Mouse (Mus musculus): ENCODE results near the gene Flot1.

Gene Flot1

DNA sequence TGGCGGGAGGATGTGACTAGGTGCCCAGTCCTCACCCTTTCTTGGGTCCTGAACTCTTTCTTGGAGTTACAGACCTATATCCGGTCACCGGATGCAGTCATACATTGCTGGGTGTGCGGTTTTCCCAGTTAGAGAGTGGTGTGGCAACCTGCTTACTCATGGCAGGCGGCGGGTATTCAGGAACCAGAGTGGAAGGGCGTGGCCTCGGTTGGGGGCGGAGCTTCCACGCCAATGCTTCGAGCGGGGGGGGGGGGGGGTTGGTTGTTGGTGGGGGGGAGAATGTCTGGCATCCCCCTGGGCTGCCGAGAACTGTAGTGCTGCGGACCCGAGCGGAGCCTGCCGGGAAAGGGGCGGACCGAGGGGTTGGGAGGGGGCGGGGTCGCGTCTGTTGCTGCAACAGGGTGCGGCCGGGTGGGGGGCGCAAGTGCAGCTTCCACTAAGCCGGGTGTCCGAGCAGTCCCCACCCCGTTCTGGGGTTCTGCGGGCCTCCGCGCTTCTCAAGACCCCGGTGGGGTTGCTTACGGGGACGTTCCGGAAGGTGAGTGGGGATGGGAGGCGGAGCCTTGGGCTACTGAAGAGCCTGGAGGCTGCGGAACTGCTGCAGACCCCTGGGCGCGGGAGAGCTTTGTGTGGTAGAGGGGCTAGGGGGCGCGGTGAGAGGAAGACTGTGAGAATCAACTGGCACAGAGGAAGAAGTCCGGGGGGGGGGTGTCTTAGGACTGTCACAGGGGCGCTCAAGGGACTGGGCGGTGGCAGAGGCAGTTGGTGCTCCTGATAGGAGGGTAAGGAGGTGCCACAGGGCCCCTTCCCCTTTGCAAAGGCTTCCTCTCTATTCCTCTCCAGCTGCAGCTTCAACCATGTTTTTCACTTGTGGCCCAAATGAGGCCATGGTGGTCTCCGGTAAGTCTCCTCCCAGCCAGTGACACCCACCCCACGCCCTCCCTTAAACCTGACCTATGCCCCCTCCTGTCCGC lies at the start of gene Flot1:
Gene Flot1 (plus strand): TSS at position 267 of the 974 bp plus-strand sequence.
- in situ Hi-C loops (cut with MboI, MseI), result no loop called here

DNA sequence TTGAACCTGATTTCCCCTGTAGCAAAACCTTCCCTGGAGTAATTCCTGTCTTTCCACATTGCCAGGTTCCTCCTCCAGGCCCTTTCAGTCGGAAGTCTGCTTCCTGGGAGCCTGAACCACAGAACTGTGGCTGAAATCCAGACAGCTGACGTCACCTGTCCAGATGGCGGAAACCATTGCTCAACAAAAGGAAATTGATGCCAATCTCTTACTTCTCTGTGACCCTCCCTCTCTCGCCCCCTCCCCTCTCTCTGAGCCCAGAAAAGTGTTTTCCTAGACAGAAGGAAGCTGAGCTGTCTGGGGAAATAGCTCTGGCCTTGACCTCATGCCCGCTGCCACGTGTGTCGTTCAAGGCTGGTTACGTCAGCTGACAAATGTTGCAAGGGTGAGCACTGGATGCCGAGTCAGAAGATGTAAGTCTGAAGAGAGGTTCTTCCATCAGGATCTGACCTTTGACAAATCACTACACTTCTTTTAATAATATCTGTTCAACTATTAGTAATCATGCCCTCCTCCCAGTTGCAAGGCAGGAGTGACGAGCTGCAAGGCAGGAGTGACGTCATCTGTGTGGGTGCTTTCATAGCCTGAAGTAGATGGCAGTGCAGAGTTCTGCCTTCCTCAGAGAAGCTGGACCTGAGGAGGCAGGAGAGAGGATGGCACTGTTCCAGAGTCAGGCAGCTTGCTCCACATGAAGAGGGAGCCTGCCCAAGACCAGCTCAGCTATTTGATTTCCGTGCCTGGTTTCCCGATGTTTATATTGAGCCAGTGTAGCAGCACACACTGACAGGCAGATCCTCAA lies 46.0 kb upstream of the Flot1 start:
- in situ Hi-C loops (cut with MboI, MseI), result no loop called here

DNA sequence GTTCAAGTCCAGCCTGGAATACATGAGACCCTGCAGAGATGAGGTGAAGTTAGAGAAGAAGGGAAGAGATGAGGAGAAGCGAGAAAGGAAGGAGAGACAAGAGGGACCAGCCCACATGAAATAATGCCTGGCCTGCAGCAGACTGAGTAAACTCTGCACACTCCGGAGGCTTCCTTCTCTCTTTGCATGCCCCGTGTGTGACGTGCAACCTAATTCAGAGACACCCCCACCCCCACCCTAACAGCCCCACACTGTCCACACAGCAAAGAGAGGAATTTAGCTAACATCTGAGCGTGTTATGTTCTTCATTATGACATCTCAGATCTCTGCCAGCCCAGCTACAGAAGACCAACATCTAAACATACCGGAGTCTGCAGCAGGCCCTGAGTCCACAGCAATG lies 44.1 kb upstream of the Flot1 start:
- in situ Hi-C loops (cut with MboI, MseI), result no loop called here

DNA sequence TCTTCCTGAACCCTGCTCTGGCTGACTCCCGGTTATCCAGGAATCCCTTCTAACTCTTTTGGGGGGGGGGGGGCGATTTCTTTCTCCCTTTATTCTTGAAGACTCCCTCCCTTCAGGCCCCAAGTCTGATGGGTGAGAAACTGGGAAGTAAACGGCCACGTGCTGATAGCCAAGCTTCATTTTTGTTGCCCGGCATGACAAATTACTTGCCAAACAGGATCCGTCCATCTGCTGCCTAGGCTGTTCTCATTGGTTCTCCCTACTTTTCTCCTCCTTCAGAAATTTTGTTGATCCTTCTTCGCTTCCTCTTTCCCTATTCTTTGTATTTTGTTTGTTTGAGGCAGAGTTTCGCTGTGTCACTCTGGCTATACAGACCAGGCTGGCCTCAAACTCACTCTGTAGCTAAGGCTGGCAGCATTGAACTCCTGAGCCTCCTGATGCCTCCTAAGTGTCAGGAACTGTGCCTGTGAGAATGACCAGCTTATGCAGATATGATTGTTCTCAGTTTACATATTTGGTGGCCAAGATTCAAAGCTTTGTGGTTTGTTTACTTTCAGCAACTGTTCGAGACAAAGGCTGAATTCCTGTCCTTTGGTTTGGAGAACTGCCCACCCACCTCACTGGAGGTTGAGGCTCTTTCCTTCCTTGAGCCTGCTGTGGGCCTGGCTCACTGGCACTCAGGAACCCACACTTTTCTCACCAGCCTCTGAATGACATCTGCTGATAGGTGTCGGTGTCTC lies 43.4 kb upstream of the Flot1 start:
- in situ Hi-C loops (cut with MboI, MseI), result no loop called here

DNA sequence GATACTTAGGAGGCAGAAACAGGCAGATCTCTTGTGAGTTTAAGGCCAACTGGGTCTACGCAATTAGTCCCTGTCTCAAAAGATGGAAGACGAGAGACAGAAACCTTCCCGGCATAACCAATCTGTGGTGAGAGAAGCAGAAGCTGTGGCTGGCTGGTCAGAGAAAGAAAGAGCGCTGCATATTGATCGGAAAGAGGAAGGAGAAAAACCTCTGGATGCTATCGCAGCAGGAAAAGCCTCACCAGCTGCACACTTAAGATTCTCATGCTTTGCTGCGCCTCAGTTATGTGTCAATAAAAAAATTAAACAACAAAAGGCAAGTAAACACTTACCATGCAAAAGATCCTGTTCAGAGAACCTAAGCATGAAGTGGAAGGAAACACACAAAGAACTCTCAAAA lies 42.7 kb upstream of the Flot1 start:
- in situ Hi-C loops (cut with MboI, MseI), result no loop called here

DNA sequence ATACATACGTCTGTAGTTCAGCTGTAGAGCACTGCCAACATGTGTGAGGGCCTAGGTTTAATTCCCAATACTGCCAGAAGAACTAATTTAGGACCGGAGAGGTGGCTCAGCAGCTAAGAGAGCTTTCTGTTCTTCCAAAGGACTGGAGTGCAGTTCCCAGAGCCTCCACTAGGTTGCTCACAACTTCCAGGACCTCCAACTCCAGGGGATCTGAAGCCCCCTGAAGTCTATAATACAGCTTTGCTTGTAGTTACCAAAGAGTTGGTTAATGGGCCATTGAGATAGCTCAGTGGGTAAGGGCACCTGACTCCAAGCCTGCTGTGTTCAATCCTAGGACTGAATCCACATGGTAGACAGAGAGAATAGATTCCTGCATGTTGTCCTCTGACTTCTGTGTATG lies 40.6 kb upstream of the Flot1 start:
- in situ Hi-C loops (cut with MboI, MseI), result no loop called here

DNA sequence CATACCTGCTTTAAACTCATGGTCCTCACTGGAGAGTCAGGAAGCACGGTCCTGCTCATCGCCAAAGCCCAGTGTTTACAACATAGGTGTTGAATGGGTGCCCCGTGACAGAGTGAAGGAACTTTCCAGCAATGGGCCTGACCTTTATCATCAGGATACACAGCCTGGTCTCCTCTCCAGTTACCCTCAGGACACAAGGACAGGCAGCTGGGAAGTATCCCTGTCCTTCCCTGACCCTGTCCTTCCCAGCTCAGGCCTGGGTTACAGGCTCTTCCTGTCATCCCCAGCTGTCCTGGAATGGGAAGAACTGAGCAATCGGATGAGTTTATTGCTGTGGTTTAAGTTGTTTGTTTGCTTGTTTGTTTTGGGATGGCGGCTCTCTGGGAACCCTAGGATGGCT lies 40.1 kb upstream of the Flot1 start:
- in situ Hi-C loops (cut with MboI, MseI), result no loop called here

DNA sequence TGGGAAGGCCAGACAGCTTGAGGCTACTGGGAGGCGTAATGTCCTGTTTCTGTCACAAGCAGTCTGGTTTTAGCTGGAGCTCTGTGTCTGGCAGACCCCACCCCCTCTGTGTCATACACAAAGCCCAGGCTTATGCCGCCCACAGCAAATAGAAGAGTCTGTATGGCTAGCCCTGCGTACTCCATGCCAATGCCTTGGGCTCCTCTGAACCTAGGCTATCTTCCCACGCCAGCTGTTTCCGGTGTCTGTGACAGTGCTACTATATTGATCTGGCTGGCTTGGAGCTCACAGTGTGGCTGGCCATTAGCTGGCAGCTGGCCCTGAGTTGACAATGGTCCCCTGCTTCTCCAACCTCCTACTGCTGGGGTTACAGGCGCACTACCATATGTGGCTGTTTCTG lies 39.1 kb upstream of the Flot1 start:
- in situ Hi-C loops (cut with MboI, MseI), result no loop called here

DNA sequence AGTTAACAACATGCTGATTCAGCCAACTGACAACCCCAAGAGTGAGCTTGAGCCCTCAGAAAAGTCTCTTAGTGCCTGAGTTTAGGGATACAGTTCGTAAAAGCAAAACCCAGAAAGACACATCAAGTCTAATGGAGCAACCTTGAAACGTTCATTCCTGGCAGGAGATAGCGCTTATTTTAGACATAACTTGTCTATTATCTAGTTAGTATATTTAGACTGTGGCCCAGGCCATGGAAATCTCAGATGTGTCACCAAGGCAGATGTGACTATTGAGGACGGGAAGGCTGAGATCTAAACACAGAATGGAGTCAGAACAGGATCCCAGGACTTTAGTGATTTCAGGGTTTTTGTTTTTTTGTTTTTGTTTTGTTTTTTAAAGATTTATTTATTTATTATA lies 37.9 kb upstream of the Flot1 start:
- in situ Hi-C loops (cut with MboI, MseI), result no loop called here

DNA sequence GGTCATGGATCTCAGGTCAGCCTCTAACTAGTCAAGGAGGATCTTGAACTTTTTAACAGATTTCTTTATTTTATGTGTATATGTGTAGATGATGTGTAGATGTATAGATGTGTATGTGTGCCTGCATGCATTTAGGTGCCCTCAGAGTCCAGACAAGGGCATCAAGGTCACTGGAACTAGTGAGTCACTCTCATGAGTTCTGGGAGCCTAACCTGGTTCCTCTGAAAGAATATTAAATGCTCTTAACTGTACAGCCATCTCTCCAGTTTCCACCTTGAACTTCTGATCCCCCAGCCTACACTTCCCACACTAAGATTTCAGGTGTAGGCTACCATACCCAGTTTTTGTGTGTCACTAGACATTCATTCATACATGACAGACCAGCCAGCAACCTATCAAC lies 35.5 kb upstream of the Flot1 start:
- in situ Hi-C loops (cut with MboI, MseI), result no loop called here

DNA sequence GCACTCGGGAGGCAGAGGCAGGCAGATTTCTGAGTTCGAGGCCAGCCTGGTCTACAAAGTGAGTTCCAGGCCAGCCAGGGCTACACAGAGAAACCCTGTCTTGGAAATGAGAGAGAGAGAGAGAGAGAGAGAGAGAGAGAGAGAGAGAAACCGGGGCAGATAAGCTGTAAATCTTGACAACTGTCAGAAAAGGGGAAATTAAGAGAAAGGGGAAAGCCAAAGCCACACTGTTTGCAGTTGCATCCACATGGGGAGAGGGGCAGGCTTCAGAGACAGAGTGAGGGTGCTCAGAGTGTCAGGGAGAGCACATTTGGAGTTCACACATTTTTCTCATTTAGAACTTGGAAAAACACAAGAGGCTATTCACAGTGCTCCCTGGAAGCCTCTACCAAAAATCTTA lies 35.0 kb upstream of the Flot1 start:
- in situ Hi-C loops (cut with MboI, MseI), result no loop called here

DNA sequence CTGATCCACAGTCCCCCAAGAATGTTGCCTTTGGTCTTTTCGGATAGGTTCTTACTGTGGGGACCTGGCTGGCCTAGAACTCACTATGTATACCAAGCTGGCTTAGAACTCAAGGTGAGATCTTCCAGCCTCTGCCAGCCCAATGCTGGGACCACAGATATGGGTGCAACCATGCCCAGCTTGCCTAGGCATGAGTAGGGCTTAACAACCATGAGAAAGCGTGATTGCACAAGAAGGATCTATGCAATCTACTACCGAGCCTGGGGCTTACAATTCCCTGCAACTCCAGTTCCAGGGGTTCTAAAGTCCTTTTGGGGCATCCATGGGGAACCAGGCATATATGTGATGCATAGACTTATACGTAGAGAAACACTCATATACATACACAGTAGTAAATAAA lies 32.1 kb upstream of the Flot1 start:
- in situ Hi-C loops (cut with MboI, MseI), result no loop called here

DNA sequence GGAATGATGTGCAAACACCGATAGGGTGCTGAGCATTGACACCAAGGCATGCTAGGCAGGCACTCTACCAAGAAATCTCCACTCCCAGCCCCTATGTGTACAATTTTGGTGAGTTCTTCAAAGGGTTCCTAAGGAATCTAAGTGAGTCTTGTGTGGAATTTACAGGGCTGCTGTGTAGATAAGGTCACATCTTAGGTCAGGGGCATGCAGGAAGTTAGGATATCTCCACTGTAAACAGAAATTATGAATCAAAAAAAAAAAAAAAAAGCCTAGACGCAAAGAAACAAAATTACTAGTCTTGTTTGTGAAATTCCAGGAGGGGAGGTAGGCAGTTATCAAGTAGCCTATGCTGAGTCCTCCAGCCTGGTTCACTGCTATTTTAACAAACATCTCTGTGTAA lies 30.2 kb upstream of the Flot1 start:
- in situ Hi-C loops (cut with MboI, MseI), result no loop called here

DNA sequence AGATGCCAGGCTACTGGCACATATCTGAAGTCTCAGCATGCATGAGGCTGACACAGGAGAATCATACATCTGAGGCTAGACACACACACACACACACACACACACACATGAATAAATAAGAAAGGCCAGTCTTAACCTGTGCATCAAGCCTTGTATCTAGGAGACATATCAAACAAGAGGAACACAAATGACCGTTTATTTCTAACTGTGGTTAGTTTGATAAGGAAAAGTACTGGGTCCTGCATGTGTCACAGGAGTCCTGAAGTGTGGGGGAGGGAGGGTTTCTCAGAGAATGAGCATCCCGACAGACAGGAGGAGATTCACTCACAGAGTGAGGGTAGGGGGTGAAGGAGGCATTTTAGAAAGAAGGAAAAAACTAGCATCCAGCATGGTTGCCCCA lies 27.9 kb upstream of the Flot1 start:
- in situ Hi-C loops (cut with MboI, MseI), result no loop called here

DNA sequence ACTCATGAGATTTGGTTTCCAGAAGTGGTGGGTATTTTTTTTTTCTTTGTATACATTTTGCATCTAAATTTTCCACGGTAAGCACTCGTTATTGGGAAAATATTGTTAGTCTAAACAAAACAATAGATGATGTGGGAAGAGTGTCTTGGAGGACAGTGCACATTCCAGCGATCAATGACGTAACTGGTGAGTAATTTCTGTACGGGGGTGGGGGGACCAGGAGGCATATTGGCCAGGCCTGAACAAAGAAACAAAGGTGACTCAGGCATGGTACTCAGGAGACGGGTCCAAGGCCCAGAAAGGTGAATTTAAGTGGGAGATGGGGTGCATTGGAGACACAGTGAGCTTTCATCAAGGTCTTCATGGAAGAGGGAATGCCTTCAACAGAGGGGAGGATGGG lies 27.4 kb upstream of the Flot1 start:
- in situ Hi-C loops (cut with MboI, MseI), result no loop called here

DNA sequence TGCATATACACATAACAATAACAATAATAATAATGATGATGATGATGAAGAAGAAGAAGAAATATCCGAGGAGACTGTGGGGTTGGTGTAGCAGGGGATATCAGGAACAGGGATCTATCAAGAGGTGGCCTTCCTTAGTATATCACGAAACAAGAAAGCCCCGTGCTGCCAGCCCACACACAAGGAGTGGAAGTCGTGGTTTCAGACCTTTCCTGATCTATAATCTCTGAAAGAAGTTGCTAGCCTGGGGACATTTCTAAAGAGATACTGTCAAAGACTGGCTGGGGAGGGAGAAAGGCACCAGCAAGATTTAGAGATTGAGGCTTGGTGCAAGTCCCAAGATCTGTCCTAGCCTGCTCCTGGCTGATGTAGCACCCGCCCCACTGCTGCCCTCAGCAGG lies 26.2 kb upstream of the Flot1 start:
- in situ Hi-C loops (cut with MboI, MseI), result no loop called here

DNA sequence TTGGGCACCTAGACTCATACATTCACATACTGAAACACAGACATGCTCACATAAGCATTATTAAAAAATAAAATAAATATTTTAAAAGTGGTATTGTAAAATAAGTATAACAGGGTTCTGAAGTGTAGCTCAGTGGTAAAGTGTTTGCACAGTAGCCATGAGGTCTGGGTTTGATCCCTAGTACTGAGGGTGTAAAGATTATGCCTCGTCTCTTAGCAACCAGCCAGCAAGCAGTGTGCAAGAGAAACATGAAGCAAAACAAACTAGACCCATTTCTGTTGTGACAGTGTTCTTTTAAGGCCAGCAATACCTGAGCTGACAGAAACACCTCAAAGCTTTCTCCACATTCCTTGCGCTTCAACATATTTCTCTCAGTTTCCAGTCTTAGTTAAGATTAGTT lies 22.1 kb upstream of the Flot1 start:
- in situ Hi-C loops (cut with MboI, MseI), result no loop called here

DNA sequence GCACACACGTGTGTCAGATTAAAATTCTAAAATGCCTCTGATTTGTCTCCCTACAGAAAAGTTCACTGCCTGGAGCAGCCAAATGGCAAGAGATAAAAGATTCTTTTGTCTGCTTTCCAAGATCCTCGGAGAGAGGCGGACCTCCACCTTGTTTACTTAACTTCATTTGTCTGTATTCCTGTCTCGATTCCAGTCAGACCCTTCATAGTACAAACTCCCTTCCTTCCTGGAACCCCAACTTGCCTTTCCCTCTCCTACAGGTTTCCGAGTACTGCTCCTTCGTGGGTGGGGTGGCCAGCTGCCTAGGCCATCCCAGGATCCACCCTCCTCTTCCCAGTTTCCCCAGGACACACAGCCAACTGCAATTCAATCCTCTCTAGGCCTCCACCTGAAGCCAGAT lies 20.0 kb upstream of the Flot1 start:
- in situ Hi-C loops (cut with MboI, MseI), result no loop called here

DNA sequence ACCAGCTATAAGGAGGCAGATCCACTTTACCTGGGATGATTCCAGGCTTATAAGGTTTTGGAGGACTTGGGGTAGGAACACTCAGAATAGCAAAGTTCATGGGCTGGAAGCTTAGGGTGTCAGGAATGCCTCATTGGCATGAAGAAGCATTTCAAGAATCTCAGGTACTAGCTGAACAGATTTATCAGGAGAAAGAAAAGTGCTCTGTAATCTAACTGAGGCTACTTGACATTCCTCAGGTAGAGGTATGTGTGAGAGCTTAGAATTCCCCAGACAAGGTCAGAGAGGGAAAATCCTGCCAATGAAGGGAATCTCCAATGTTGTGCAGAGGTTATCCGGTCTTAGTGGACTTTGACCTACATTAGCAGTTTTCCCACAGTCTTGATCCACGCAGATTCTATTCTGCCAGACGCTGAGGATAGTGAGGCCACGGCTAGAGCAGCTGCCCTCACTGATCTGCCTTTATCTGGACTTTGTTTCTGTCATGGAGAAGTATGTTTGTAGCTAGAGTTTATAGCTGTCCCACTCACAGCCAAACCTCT lies 19.1 kb upstream of the Flot1 start:
- in situ Hi-C loops (cut with MboI, MseI), result no loop called here

DNA sequence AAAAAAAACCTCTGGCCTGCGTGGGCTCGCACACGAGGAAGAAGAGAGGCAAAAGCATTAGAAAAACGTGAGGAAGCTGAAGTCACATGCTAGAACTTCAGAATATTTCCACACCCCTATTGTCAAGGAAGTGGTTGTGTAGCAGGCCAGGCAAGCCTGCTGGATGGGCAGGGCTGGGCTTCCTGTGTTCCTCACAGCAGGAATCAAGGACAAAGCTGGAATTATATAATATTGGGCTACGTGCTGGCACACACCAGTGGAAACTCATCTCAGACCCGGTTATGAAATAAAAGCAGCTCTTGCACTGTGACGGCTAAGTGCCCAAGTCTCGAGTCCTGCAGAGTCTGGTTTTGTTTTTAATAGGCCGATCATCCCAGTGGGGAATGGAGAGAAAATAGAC lies 15.0 kb upstream of the Flot1 start:
- in situ Hi-C loops (cut with MboI, MseI), result no loop called here

DNA sequence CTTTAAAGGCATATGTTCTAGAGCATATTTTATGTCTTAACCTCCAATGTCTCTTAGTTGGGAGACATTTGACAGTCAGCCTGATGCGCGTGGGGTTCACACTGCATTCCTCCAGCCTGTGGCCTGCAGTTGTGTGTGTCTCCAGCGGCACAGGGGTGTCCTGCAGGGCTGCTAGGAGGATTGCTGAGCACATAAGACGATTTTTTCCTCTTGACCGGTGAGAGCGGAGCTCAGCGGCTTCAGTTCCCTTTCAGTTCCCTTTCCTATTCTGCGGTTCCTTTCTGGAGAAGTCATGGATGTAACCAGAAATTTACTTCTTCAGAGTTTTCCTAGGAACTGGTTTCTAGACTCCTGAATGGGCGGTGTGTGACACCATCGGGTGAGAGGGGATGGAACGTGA lies 13.6 kb upstream of the Flot1 start:
- in situ Hi-C loops (cut with MboI, MseI), result no loop called here

All from T-helper 1 cell (primary cell).